Mouse (Mus musculus): Measurements from ENCODE around the gene Hectd4.
"Not testable (repeated sequence)": the region's sequence is repeated elsewhere in the genome, so short reads cannot be mapped to it uniquely, and the experiment has no call there.

Gene Hectd4

DNA sequence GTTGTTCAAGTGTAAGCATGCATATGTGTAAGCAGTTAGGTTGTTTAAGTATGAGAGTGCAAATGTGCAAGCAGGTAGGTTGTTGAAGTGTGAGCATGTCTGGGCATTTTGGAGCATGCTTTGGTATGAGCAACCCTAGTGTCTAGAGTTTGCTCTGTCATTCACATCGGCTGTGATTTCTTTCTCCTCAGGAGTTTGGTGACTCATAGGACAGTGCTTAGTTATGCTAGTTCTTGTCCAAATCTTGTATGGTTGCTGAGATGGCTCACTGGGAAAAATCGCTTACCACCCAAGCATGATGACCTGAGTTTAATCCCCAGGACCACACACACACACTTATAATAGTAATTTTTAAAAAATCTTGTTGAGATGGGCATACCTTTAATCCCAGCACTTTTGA is 67.2 kb downstream of the Hectd4 start:
- DNase-seq (ENCODE audit: low spot score), result no peak

DNA sequence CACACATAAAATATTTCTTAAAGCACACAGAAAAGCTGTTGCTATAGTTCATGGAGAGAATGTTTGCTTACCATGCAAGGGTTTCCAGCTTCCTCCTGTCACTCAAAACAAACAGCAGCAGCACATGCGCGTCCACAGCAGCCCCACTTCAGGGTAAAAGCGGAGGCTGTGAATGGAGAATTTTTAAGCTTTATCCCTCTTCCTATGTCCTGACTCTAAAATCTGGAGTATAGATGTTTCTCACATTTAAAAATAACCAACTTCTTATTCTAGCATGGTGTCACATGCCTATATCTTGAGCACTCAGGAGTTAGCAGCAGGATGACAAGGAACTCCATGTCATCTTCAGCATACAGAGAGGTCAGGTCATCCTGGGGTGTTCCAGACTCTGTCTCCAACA is 70.3 kb downstream of the Hectd4 start:
- DNase-seq (ENCODE audit: low spot score), result no peak

DNA sequence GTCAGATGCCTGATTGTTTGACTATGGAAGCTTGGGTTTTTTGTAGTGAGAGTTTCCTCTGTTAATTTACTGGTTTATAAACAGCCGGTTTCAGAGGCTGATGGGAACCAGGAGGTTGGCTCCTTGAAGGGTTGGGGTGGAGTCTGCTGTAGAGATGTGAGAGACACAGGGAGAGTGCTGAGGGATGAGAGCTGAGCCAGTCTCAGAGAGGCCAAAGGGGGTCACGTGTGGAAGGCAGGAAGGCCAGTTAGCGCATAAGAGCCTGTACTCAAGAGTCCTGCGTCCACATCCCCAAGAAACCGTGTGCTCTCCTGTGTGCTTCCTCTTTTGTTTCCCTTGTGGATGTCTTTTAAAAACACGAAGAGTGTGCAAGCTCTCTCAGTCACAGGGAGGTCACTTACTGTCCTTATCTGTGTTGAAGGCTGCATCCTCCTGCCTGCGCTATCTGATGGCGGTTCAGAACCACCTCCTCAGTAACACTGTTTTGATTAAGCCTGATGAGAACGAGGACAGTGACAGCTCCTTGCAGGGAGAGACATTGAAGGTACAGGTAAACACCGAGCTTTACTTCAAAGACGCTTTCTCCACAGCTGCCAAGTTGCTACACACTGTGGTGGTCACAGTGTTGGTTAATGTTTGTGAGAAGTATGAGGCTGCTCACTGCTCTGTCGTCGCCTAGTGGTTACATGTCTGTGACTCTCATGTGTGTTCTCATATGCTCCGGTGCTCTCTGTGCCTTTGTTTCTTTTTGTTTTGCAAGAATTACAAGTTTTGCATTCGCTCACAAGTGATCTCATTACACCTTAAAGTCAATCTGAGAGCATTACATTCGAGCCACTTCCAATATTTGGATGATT is 72.5 kb downstream of the Hectd4 start:
- DNase-seq (ENCODE audit: low spot score), result no peak

DNA sequence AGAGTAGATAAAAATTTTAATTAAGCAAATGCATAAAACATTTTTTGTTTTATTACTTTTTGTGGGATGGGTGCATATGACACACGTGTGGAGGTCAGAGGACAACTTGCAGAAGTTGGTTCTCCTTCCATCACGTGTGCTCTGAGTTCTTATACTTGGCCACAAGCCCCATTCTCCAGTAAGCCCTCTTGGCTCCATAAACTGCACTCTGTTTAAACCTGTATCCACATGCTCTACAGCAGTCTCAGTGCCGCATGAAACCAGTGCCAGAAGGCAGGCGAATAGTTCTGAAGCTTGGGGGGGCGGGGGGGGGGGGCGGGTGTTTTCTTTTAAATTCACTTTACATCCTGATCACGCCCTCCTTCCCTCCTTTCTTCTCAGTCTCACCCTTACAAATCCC is 85.0 kb downstream of the Hectd4 start:
- DNase-seq (ENCODE audit: low spot score), result no peak

DNA sequence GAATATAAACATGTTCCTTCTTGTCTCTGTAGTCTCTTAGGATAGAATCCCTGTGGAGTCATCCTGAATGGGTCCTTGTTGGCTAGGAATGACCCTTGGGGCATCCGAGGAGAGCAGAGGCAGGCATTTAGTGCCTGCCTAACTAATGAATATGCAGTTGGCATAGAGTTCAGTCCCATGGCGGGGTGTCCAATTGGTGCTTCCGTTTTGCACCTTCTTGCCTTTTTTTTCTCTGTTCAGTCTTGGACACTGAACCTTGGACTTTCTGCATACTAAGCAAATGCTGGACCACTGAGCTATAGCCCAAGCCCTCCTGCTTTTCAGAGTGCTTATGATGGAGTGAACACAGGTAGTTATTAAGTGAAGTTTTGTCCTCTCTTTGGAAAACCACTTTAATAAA is 87.6 kb downstream of the Hectd4 start:
- DNase-seq (ENCODE audit: low spot score), result no peak

DNA sequence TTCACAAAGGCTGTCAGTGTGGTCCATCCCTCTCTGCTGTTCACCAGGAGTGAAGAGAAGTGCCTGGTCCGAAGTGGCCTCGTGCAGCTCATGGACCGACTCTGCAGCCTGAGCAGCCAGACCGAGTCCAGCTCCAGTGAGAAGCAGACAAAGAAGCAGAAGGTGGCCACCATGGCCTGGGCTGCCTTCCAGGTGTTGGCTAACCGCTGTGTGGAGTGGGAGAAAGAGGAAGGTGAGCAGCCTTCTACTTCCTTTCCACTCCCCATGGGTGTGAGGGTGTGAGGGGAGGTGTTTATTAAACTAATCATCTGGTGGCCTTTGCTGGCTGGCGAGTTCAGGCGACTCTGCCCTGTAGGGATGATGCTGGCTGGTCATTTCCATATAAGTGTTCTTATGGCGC is 91.6 kb downstream of the Hectd4 start:
- DNase-seq (ENCODE audit: low spot score), result no peak

DNA sequence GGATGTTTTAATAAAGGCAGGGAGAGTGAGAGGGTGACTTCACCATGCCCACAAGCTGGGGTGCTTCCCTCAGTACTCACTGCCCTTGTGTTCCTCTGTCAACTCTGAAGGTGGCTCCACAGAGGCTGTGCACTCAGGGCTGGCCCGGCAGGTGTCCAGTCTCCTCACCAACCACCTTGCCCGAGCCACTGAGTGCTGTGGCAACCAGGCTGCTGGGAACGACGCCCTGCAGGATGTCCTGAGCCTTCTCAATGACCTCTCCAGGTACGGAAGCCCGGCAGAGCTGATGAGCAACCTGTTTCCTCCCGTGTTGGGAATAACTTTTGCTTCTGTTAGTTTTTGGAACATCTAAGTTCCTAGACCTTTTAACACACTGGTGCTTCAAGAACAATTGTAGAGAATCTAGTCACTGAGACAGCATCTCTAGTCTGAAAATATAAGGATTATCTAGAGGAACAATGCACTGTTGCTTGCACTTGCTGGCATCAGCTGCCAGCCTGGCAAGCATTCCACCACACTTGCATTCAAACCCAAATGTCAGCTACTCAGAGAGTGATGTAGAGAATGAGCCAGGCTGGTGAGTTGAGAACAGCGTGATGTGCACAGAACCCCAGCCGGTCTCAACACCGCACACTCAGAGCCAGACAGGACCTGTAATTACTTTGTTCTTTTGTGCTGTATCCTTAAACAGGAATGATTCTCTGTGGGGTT is 93.9 kb downstream of the Hectd4 start:
- no peak for DNase-seq (ENCODE audit: low spot score)

DNA sequence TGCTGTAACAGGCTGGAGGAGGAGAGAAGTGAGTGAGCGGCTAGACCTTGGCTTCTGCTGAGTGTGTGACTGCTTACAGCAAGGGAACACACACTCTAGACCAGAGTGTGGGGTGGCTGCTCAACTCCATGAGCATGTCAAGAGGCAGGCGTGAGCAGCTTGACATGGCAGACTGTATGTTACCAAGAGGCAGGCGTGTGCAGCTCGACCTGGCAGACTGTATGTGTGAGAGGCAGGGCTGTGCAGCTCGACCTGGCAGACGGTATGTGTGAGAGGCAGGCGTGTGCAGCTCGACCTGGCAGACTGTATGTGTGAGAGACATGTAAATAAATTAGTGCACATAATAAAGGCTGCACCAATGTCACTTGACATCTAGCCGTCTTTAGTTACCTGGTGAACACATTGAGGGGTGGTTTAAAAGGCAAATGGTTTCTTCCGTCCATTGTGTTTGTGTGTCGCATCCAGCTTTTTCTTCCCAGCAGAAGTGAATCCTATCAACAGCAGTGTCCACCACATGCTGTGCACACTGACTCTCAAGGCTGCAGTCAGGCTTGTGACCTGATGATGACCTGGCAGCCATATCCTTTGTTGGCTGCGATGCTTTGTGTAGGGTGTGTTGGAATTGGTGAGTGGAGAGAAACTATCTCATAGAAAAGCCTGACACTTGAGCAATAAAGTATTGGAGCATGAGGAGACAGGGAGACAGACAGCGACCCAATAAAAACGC is 106.2 kb downstream of the Hectd4 start:
- DNase-seq (ENCODE audit: low spot score), result no peak

DNA sequence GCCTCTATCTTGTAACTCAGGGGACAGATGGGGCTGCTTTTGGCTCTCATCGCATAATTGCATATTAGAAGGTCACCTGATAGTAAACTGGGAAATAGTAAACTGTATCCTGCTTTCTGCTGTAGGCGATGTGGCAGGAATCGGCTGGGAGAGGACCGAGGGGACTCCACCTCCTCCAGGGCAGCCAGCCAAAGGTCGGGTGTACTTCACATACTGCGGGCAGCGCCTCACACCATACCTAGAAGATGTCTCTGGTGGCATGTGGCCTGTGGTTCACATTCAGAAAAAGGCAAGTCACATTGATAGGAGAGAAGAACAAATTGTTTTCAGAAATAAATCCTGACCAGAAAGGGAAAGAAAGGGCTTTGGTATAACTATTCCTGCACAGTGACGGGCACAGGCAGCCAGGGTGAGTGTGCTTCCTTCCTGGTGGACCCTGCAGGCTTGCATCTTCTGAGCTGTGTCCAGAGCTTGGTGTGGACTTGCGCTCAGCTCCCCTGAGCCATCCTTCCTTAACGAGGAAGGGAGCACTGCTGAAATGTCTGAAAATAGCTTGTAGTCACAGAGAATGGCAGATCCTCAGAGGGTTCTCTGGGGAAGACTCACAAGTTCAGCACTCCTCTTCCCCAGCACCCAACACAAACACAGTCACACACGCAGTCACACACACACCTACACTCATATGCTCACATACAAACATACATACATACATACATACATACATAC is 109.5 kb downstream of the Hectd4 start:
- no peak for DNase-seq (ENCODE audit: low spot score)

DNA sequence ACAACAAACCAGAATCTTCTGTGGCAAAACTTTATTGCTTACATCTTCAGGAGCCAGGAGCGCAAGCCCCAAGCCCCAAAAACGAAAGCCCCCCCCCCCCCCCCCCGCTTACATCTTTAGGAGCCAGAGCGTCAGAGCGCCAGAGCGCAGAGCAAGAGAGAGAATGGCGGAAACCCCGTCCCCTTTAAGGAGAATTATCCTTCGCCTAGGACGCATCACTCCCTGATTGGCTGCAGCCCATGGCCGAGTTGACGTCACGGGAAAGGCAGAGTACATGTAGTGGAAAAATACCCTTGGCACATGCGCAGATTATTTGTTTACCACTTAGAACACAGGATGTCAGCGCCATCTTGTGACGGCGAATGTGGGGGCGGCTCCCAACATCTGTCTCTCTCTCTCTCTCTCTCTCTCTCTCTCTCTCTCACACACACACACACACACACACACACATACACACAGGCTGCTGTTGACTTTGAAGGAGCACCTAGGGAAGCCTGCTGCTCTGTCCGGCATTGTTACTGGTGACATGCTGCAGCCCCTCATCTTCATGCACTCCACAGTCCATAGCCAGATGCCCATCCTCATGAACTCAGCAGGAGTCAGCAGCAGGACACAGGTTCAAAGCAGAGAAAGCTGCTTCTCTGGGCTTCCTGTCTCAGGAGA is 110.3 kb downstream of the Hectd4 start:
- not testable (repeated sequence) for DNase-seq (ENCODE audit: low spot score)

DNA sequence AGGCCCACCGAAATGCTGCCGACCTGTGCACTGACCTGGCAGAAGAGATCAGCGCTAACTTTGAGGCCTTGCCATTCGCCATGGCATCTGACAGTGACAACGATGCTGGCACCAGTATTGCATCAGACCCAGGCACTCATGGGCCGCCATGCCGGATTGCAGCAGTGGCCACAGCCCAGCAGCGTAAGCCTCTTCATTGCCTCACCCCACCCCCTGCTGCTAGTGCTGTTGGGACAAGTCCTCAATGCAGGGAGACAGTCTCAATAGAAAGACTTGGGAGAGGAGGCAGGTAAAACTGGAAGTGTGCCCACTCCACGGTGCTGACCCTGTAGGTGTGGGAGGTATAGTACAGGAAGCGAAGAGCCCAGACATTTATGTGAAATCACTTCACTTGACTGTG is 111.7 kb downstream of the Hectd4 start:
- no peak for DNase-seq (ENCODE audit: low spot score)

DNA sequence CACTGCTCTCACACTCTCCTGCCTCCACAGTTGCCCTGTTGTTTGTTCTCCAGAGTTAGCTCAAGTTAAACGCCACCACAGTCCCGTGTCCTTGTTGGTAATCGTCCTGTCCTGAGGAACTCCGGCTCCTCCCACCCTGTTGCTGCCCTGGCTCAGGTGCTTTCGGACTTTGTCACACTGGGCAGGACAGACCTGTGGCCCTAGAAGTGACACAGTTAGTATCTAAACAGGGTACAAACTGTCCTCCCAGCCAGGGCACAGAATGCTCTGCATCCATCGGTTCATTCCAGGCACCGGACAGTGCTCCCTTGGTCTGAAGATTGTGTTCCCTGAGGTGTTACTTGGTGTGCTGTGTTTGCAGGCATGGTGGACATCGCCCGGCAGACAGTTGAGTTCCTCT is 114.0 kb downstream of the Hectd4 start:
- no peak for DNase-seq (ENCODE audit: low spot score)

DNA sequence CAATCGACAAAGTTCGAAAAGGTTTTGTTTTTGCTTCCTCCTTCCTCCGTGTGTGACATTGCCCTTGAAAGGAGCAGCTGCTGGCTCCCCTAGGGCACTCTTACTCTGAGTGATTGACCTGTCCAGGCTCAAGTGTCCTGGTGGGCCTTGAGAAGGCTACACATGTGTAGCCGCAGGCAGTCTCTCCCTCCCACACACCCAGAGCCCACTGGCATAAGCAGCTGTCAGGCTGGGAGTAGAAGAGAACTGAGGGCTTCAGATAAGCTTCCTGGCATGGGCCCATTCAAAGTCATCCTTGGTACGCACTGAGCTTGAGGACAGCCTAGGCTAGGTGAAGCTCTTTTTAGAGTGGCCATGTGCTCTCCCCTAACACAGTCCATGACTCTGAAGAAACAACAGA is 114.4 kb downstream of the Hectd4 start:
- DNase-seq (ENCODE audit: low spot score), result no peak

DNA sequence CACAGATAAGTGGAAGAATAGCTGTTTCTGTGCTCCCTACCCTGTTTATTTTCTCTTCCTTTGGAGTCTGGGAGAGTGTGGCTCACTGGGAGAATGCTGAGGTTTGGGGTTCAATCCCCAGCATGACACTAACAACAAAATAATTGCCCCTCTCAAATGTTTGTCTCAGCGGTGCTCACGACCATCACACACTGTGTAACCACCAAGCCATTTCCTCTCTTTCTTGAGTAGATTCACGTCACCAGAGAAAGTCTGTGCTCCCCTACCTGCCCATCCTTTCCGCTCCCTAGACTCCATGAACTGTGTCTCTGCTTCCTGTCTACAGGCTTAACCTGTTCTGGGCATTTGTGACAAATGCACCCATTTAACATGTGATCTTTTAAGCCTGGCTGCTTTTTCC is 115.4 kb downstream of the Hectd4 start:
- no peak for DNase-seq (ENCODE audit: low spot score)

DNA sequence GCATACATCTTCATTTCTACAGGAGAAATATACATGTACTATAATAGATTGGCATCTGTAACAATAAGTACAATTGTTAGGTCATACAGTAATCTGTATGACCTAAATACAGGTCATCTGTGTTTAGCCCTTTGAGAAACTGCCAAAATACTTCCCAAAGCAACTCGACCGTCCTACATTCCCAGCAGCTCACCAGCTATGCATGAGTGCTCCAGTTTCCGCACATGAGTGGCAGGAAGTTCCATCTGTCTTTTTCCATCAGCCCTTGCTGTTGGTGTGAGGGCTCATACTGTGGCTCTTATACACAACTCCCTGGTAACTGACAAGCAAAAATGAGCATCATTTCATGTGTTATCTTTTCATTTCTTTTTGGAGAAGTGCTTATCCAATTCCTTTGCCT is 116.0 kb downstream of the Hectd4 start:
- no peak for DNase-seq (ENCODE audit: low spot score)

DNA sequence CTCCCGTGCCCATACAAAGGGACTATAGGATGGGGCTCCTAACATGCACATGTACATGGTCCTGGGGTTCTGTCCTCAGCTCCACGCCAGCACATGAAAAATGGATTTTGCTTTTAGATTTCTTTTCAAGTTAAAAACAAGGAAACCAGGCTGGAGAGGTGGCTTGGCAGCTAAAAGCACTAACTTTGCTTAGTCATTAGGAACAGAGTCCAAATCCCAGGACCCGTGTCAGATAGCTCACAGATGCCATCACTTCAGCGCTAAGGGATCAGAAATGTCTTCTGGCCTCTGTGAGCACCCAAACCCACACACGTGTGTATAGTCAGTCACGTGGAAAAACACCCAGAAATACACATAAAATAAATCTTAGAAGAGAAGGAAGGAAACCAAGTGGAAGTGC is 116.8 kb downstream of the Hectd4 start:
- DNase-seq (ENCODE audit: low spot score), result no peak

DNA sequence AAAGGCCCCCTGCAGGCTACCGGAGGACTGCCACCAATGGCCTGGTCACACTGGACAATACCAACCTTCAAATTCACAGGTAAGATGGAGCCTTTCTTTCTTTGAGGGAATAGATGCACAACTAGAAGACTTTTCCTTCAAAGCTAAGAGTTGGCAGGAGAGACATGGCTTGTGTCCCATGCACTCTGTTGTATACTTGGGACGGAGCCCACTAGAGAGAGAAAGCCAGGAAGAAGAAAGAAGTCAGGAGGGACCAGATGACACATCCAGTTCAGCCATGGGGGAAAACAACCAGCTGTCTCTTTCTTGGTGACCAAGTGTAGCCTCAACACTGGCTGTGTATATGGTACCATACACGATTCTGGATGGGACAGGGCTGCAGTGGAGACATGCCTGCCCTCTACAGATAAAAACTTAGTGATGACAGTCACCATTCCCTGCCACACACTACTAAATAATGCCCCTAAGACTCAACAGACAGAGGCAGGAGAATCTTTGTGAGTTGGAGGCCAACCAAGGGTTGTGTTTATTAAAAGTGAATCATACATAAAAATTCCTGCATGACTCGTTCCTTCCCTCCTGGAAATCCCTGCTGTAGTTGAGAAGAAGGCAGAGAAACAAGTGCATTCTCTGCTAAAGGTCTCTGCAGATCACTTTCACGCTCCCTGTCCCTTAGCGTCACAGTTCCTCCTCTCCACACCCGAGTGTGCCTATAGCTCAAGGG is 119.7 kb downstream of the Hectd4 start:
- DNase-seq (ENCODE audit: low spot score), result peak; percentile 36

DNA sequence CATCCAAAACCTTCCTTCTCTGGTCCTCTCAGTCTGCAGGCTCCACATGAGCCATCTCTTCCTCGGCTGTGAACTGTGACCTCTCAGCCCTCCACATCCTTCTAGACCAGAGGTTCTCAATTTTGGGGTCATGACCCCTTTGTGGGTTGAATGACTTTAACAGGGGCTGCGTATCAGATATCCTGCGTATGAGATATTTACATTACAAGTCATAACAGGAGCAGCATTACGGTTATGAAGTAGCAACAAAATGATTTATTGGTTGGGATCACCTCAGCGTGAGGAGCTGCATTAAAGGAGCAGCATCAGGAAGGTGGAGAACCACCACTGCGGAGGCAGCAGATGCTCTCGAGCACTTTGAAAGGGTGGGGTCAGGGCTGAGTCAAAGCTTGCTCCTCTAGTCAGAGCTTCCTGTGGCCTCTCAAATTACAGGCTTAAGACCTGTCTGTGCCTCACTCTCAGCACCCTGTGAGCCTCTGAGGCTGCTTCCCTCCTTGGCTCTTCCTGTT is 121.0 kb downstream of the Hectd4 start:
- peak; percentile 32 for DNase-seq (ENCODE audit: low spot score)

DNA sequence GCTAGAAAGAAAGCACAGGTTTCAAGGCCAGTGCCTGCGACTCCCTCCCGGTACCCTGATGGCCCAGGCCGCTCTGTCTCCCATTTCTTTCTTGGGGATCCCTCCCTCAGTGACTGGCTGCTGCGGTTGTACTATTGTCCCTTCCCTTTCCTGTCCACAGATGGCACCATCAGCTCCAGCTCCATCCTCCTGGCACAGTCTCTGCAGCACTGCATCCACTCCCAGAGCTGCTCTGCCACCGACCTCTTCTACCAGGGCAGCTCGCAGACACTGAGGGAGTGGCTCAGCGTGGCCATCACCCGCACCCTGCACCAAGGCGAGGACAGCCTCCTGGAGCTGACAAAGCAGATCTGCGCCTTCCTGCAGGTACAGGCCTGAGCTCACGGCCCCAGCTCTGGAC is 122.5 kb downstream of the Hectd4 start:
- no peak for DNase-seq (ENCODE audit: low spot score)

DNA sequence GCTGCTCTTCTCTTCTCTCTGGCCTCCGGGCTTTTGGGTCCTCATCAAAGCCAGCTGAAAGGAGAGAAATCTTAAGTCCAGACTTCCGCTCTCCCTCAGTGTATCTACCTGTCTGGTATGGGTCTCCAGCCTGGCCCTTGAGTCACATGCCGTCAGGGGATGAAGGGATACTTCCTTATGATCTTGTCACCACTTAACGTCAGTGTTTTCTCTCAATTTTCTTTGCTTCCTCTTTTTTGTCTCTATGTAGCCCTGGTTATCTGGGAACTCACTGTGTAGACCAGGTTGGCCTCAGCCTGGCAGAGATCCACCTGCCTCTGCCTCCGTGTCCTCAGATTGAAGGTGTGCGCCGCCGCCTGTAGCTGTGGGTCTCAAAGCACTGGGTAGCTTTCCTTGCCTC is 124.0 kb downstream of the Hectd4 start:
- DNase-seq (ENCODE audit: low spot score), result no peak

DNA sequence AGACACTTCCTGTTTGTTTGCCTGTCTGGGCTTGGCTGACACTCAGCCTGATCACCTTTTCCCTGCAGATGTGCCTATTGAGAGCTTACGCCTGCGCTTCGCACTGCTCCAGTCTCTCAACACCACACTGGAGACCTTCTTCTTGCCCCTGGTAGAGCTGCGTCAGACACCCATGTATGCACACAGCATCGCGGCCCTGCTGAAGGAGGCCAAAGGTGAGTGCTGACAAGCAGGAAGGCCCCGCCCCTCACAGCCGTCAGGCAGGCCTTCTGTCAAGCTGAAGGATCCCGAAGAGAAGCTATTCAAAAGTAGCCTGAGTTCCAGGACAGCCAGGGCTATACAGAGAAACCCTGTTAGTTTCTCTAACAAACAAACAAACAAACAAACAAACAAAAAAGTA is 139.2 kb downstream of the Hectd4 start:
- DNase-seq (ENCODE audit: low spot score), result no peak

Data from urinary bladder, postnatal 14 days (tissue).